Mouse (Mus musculus) CH12.LX (cell line): ENCODE results near the gene Wnt6. TPM values are rescaled to one million over a fixed set of nuclear protein-coding genes. Genes with fewer than 3 reads are reported as not detected.

ENCODE experiments used
- DNase-seq: peaks from one replicate; pipeline ENCODE4 v3.0.0-alpha.2; 2013; ENCODE audit errors: extremely low read depth
- H3K27ac ChIP-seq: 2 replicates; pipeline ENCODE4 v1.5.1; 2012; ENCODE audit warnings: low read depth, mild to moderate bottlenecking, control low read depth, moderate library complexity; ENCODE audit not compliant: insufficient read depth
- H3K27me3 ChIP-seq: replicated peaks from 2 replicates; pipeline ENCODE3; 2012; ENCODE audit warnings: inconsistent platforms
- H3K36me3 ChIP-seq, 2 experiments: replicated peaks in 1 of 2; 2 replicates each; pipeline versions ENCODE3 to v1.6.1; 2012; ENCODE audit warnings: inconsistent platforms in 1 of 2, low read length in 1 of 2, mild to moderate bottlenecking in 1 of 2, mixed read lengths in 1 of 2, moderate library complexity in 1 of 2; ENCODE audit not compliant: control insufficient read depth in 1 of 2, insufficient read depth in 1 of 2
- H3K4me1 ChIP-seq, 2 experiments: 2 replicates each; pipeline ENCODE4 v1.6.1; 2012; ENCODE audit warnings: inconsistent platforms in 1 of 2, moderate library complexity in 1 of 2; ENCODE audit not compliant: insufficient read depth in 2 of 2, control insufficient read depth in 1 of 2
- H3K4me2 ChIP-seq: 2 replicates; pipeline ENCODE4 v1.6.1; 2012; ENCODE audit warnings: low read depth, mild to moderate bottlenecking, control low read depth; ENCODE audit not compliant: poor library complexity, insufficient read depth, severe bottlenecking
- H3K4me3 ChIP-seq, 3 experiments: fragments of 150-350 bp in 1 of 3; sonication (generic) in 1 of 3; replicated peaks in 1 of 3; 2 replicates each; pipeline versions ENCODE3 to v1.5.1; 2011 to 2012; ENCODE audit warnings: low read depth in 2 of 3, low read length in 2 of 3, mild to moderate bottlenecking in 2 of 3, moderate library complexity in 2 of 3, control low read depth in 1 of 3, improper control_type of control experiment in 1 of 3, inconsistent platforms in 1 of 3, mixed read lengths in 1 of 3; ENCODE audit not compliant: poor library complexity in 1 of 3
- H3K79me2 ChIP-seq: replicated peaks from 2 replicates; pipeline ENCODE4 v1.6.1; 2012; ENCODE audit warnings: mild to moderate bottlenecking, moderate library complexity; ENCODE audit not compliant: control insufficient read depth, poor library complexity, insufficient read depth, severe bottlenecking; ENCODE audit errors: extremely low read depth
- H3K9ac ChIP-seq: 2 replicates; pipeline ENCODE4 v1.6.1; 2012; ENCODE audit warnings: low read depth, mild to moderate bottlenecking, control low read depth, moderate library complexity; ENCODE audit not compliant: insufficient read depth
- H3K9me3 ChIP-seq: replicated peaks from 2 replicates; pipeline ENCODE3; 2012; ENCODE audit warnings: low read length, inconsistent platforms, mixed read lengths
- CHD1 ChIP-seq: IDR thresholded peaks from 2 replicates; pipeline ENCODE4 v1.6.1; 2012; ENCODE audit warnings: low read depth, low read length, improper control_type of control experiment, inconsistent platforms
- CHD2 ChIP-seq: IDR thresholded peaks from 2 replicates; pipeline ENCODE4 v1.6.1; 2011; ENCODE audit warnings: low read length, improper control_type of control experiment
- CTCF ChIP-seq, 2 experiments: IDR thresholded peaks in 1 of 2; conservative IDR thresholded peaks in 1 of 2; 2 replicates each; pipeline ENCODE4 v1.5.1; 2011 to 2012; ENCODE audit warnings: low read depth in 2 of 2, low read length in 2 of 2, improper control_type of control experiment in 1 of 2, inconsistent platforms in 1 of 2, mild to moderate bottlenecking in 1 of 2, moderate library complexity in 1 of 2
- E2F4 ChIP-seq: IDR thresholded peaks from 2 replicates; pipeline ENCODE4 v1.6.1; 2011; ENCODE audit warnings: low read depth, low read length, improper control_type of control experiment; ENCODE audit not compliant: insufficient replicate concordance
- ELF1 ChIP-seq: IDR thresholded peaks from 2 replicates; pipeline ENCODE4 v1.6.1; 2014; ENCODE audit warnings: low read depth, mild to moderate bottlenecking, inconsistent platforms, low read length, improper control_type of control experiment
- EP300 ChIP-seq: IDR thresholded peaks from 2 replicates; pipeline ENCODE4 v1.6.1; 2011; ENCODE audit warnings: low read length, improper control_type of control experiment
- ETS1 ChIP-seq: conservative IDR thresholded peaks from 2 replicates; pipeline ENCODE4 v1.6.1; 2012; ENCODE audit warnings: low read depth, mild to moderate bottlenecking, inconsistent platforms, low read length, improper control_type of control experiment, moderate library complexity
- GABPA ChIP-seq: IDR thresholded peaks from 2 replicates; pipeline ENCODE4 v1.6.1; 2012; ENCODE audit warnings: low read depth, low read length, improper control_type of control experiment, inconsistent platforms; ENCODE audit not compliant: insufficient replicate concordance
- HCFC1 ChIP-seq: IDR thresholded peaks from 2 replicates; pipeline ENCODE4 v1.6.1; 2012; ENCODE audit warnings: low read depth, mild to moderate bottlenecking, inconsistent platforms, low read length, improper control_type of control experiment
- IRF4 ChIP-seq: IDR thresholded peaks from 2 replicates; pipeline ENCODE4 v1.6.1; 2014; ENCODE audit warnings: low read depth, mild to moderate bottlenecking, inconsistent platforms, low read length, improper control_type of control experiment
- JUN ChIP-seq: IDR thresholded peaks from 2 replicates; pipeline ENCODE4 v1.6.1; 2011; ENCODE audit warnings: low read depth, mild to moderate bottlenecking, low read length, improper control_type of control experiment, moderate library complexity; ENCODE audit not compliant: insufficient read depth
- JUND ChIP-seq: conservative IDR thresholded peaks from 2 replicates; pipeline ENCODE4 v1.6.1; 2011; ENCODE audit warnings: low read depth, low read length, improper control_type of control experiment
- KAT2A ChIP-seq: IDR thresholded peaks from 2 replicates; pipeline ENCODE4 v1.6.1; 2012; ENCODE audit warnings: low read length, improper control_type of control experiment, inconsistent platforms; ENCODE audit not compliant: insufficient replicate concordance
- MAFK ChIP-seq: IDR thresholded peaks from 2 replicates; pipeline ENCODE4 v1.6.1; 2011; ENCODE audit warnings: low read length, improper control_type of control experiment; ENCODE audit not compliant: insufficient replicate concordance
- MAX ChIP-seq: IDR thresholded peaks from 2 replicates; pipeline ENCODE4 v1.6.1; 2011; ENCODE audit warnings: low read length, improper control_type of control experiment
- MAZ ChIP-seq: IDR thresholded peaks from 2 replicates; pipeline ENCODE4 v1.6.1; 2012; ENCODE audit warnings: low read depth, mild to moderate bottlenecking, inconsistent platforms, low read length, improper control_type of control experiment, moderate library complexity
- MEF2A ChIP-seq: IDR thresholded peaks from 2 replicates; pipeline ENCODE4 v1.6.1; 2014; ENCODE audit warnings: low read depth, mild to moderate bottlenecking, inconsistent platforms, low read length, improper control_type of control experiment, borderline replicate concordance
- MXI1 ChIP-seq: IDR thresholded peaks from 2 replicates; pipeline ENCODE4 v1.6.1; 2011; ENCODE audit warnings: mild to moderate bottlenecking, low read depth, low read length, improper control_type of control experiment
- MYC ChIP-seq: IDR thresholded peaks from 2 replicates; pipeline ENCODE4 v1.6.1; 2011; ENCODE audit warnings: low read depth, mild to moderate bottlenecking, improper control_type of control experiment, low read length
- NELFE ChIP-seq: IDR thresholded peaks from 2 replicates; pipeline ENCODE4 v1.6.1; 2011; ENCODE audit warnings: low read depth, low read length, improper control_type of control experiment
- NRF1 ChIP-seq: IDR thresholded peaks from 2 replicates; pipeline ENCODE4 v1.6.1; 2014; ENCODE audit warnings: low read depth, mild to moderate bottlenecking, inconsistent platforms, low read length, improper control_type of control experiment, moderate library complexity
- PAX5 ChIP-seq: IDR thresholded peaks from 2 replicates; pipeline ENCODE4 v1.6.1; 2012; ENCODE audit warnings: low read length, inconsistent platforms, mixed read lengths
- POLR2A ChIP-seq: IDR thresholded peaks from 2 replicates; pipeline ENCODE4 v1.6.1; 2011; ENCODE audit warnings: low read depth, mild to moderate bottlenecking, improper control_type of control experiment, low read length
- POLR2AphosphoS2 ChIP-seq: IDR thresholded peaks from 2 replicates; pipeline ENCODE4 v1.6.1; 2011; ENCODE audit warnings: low read depth, low read length, improper control_type of control experiment
- RAD21 ChIP-seq: IDR thresholded peaks from 2 replicates; pipeline ENCODE4 v1.6.1; 2011; ENCODE audit warnings: low read depth, mild to moderate bottlenecking, low read length, improper control_type of control experiment, moderate library complexity
- RCOR1 ChIP-seq: conservative IDR thresholded peaks from 2 replicates; pipeline ENCODE4 v1.6.1; 2012; ENCODE audit warnings: low read depth, mild to moderate bottlenecking, inconsistent platforms, low read length, improper control_type of control experiment
- SIN3A ChIP-seq: IDR thresholded peaks from 2 replicates; pipeline ENCODE4 v1.6.1; 2012; ENCODE audit warnings: low read length, improper control_type of control experiment, inconsistent platforms
- SMC3 ChIP-seq: IDR thresholded peaks from 2 replicates; pipeline ENCODE4 v1.6.1; 2011; ENCODE audit warnings: low read depth, low read length, improper control_type of control experiment
- TBP ChIP-seq: conservative IDR thresholded peaks from 2 replicates; pipeline ENCODE4 v1.6.1; 2011; ENCODE audit warnings: low read depth, low read length, improper control_type of control experiment
- TCF12 ChIP-seq: IDR thresholded peaks from 2 replicates; pipeline ENCODE4 v1.6.1; 2014; ENCODE audit warnings: low read depth, mild to moderate bottlenecking, inconsistent platforms, low read length, improper control_type of control experiment
- UBTF ChIP-seq: IDR thresholded peaks from 2 replicates; pipeline ENCODE4 v1.6.1; 2012; ENCODE audit warnings: low read depth, mild to moderate bottlenecking, inconsistent platforms, low read length, improper control_type of control experiment, moderate library complexity
- USF1 ChIP-seq: IDR thresholded peaks from 2 replicates; pipeline ENCODE4 v1.6.1; 2014; ENCODE audit warnings: low read depth, mild to moderate bottlenecking, inconsistent platforms, low read length, improper control_type of control experiment
- USF2 ChIP-seq: conservative IDR thresholded peaks from 2 replicates; pipeline ENCODE4 v1.6.1; 2011; ENCODE audit warnings: low read depth, low read length, improper control_type of control experiment
- ZC3H11A ChIP-seq: IDR thresholded peaks from 2 replicates; pipeline ENCODE4 v1.6.1; 2012; ENCODE audit warnings: low read depth, mild to moderate bottlenecking, inconsistent platforms, low read length, improper control_type of control experiment
- ZKSCAN1 ChIP-seq: IDR thresholded peaks from 2 replicates; pipeline ENCODE4 v1.6.1; 2012; ENCODE audit warnings: low read depth, inconsistent platforms, low read length, improper control_type of control experiment, borderline replicate concordance
- ZMIZ1 ChIP-seq: IDR thresholded peaks from 2 replicates; pipeline ENCODE4 v1.6.1; 2012; ENCODE audit warnings: low read depth, mild to moderate bottlenecking, inconsistent platforms, low read length, improper control_type of control experiment
- ZNF384 ChIP-seq: IDR thresholded peaks from 2 replicates; pipeline ENCODE4 v1.6.1; 2012; ENCODE audit warnings: low read depth, low read length, improper control_type of control experiment, inconsistent platforms
- dilution Hi-C: fragments of 300-500 bp; cut with MboI; formaldehyde crosslinking; loops from 2 replicates; pipeline ENCODE4 v1.14.3; 2020; ENCODE audit warnings: low sequenced_read_pairs; ENCODE audit not compliant: extremely low pct_unique_long_range_greater_than_20kb, extremely low pct_ligation_motif_present
- in situ Hi-C: fragments of 300-500 bp; cut with MboI; formaldehyde crosslinking; loops from 3 replicates; pipeline ENCODE4 v1.14.3; 2019; ENCODE audit warnings: low sequenced_read_pairs, low pct_ligation_motif_present, low pct_unique_long_range_greater_than_20kb, mixed read lengths
- polyA plus RNA-seq: library from polyadenylated mRNA; unstranded; fragments of >175 nt; gene quantifications from 2 replicates; pipeline ENCODE4 v1.2.1, GENCODE M21; 2012; ENCODE audit warnings: low read depth; ENCODE audit not compliant: insufficient read length
- total RNA-seq, 2 experiments: library from RNA; depleted of rRNA; stranded (reverse); fragments of 300-350 nt in 1 of 2; fragments of >200 nt in 1 of 2; gene quantifications; 2 replicates each; pipeline ENCODE4 v1.2.3; 2012 to 2014

Gene Wnt6
- total and polyA plus RNA-seq, 3 experiments: 0.67 to 3.4 (median 1.7) TPM

DNA sequence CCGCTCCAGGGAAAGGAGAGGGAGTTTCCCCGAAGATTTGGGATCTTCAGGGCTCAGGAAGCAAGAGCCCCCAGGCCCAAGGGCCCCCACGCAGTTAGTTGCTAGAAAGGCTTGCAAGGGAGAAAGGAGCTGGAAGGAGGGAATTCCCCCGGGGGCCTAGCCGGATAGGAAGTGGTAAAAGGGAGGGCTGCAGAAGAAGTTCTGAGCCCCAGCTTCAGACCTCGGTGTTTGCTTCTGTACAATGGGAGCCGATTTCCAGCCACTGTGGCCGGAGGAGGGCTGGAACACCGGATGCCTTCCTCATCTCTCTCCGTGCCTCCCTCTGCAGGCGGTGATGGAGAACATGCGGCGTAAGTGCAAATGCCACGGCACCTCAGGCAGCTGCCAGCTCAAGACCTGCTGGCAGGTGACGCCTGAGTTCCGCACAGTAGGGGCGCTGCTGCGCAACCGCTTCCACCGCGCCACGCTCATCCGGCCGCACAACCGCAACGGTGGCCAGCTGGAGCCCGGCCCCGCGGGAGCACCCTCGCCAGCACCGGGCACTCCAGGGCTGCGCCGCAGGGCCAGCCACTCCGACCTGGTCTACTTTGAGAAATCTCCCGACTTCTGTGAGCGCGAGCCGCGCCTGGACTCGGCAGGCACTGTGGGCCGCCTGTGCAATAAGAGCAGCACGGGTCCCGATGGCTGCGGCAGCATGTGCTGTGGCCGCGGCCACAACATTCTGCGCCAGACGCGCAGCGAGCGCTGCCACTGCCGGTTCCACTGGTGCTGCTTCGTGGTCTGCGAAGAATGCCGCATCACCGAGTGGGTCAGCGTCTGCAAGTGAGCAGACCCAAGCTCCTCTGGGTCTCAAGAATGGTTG, 31.3 kb downstream of the Wnt6 start:
- Histone ChIP-seq H3K4me1 (peaks cover 37 to 92% of the 10 kb centered on the region in 2 experiments), H3K36me3 (peaks cover 0 to 61% of the 10 kb centered on the region in 2 experiments), H3K4me3 (peak overlapping the region; percentile 47 to 57 (median 57)), H3K9ac (peak overlapping the region; percentile 62), H3K79me2 (peaks cover 7% of the 10 kb centered on the region; the same call in 1 of the 2 replicates), H3K27me3 (no peaks in the 10 kb centered on the region), H3K4me2 (peak overlapping the region; percentile 84), H3K27ac (peak overlapping the region; percentile 91), H3K9me3 (no peaks in the 10 kb centered on the region)
- DNase-seq: peak; percentile 81
- dilution Hi-C loops: no loop called here
- in situ Hi-C loops: no loop called here
- TF ChIP-seq E2F4 (no peak), HCFC1 (no peak; the same call in 1 of the 2 replicates), ZMIZ1 (no peak; the same call in 1 of the 2 replicates), MYC (no peak), USF2 (no peak), ZKSCAN1 (no peak), ZNF384 (no peak), GABPA (no peak), RCOR1 (peak; percentile 22; the same call in 1 of the 2 replicates), MAFK (no peak), POLR2A (peak; percentile 59), MAZ (0 out of 2 replicates have a peak, but pooled peaks have one; percentile 62), KAT2A (0 out of 2 replicates have a peak, but pooled peaks have one; percentile 4), IRF4 (peak; percentile 63; the same call in 1 of the 2 replicates), UBTF (peak; percentile 96), CHD1 (no peak), SIN3A (0 out of 2 replicates have a peak, but pooled peaks have one; percentile 23), SMC3 (no peak; the same call in 1 of the 2 replicates), RAD21 (no peak; the same call in none of the 2 replicates), JUN (no peak), JUND (no peak), MXI1 (peak; percentile 60), CTCF (conservative IDR thresholded peaks at IDR 0.05 in 1 of 2, IDR thresholded peaks at IDR 0.05 in 1 of 2; ENCODE audit: low read depth in 2 of 2, low read length in 2 of 2) (peak in 1 of 2 experiments; percentile 73; a peak in 2 of 4 replicates), MEF2A (peak; percentile 53; the same call in 1 of the 2 replicates), EP300 (peak; percentile 63), ELF1 (0 out of 2 replicates have a peak, but pooled peaks have one; percentile 55), NELFE (0 out of 2 replicates have a peak, but pooled peaks have one; percentile 23), TBP (peak; percentile 41; the same call in 1 of the 2 replicates), ETS1 (peak; percentile 54), NRF1 (peak; percentile 56), CHD2 (peak; percentile 32), MAX (peak; percentile 72), POLR2AphosphoS2 (no peak), USF1 (no peak), PAX5 (no peak), ZC3H11A (no peak), TCF12 (peak; percentile 91)
